Comparison of ENCODE assay signal across 25 mouse cellular contexts in the genomic region with DNA sequence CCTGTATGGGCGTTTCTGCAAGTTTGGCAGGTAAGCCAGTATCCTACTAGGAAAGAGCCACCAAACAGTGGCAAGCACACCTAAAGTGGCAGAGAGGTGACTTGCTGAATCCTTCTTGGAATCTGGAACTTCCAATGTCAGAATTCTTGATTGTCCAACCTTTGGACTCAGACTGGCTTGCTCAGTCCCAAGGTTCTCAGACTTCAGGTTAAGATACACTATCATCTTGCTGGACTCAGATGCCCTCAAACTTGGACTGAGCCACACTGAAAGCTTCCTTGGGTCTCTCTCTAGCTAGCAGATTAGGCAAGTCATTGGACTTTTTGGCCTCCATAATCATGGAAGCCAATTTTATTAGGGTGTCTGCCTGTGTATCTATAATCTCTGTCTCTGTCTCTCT.
"Had no signal": no experiment of that assay in that cellular context is flagged by ENCODE, and none has a peak within 500 bp of the region (broad histone marks: within the 10 kb centered on the region; RNA-seq: fewer than 3 reads in every experiment).

No protein-coding gene starts in this region.

- H3K4me1 ChIP-seq: heart, embryonic 13.5 days; heart, embryonic 15.5 days; hindbrain, embryonic 13.5 days; hindbrain, embryonic 15.5 days; limb, embryonic 10.5 days; limb, embryonic 12.5 days; liver, embryonic 13.5 days had no signal

- ATAC-seq: forebrain, embryonic 16.5 days; hindbrain, postnatal 0 days had no signal

- H3K9me3 ChIP-seq: heart, embryonic 13.5 days; heart, embryonic 15.5 days; hindbrain, embryonic 13.5 days; hindbrain, embryonic 15.5 days; limb, embryonic 10.5 days; limb, embryonic 12.5 days; liver, embryonic 13.5 days had no signal

- H3K27me3 ChIP-seq: heart, embryonic 15.5 days; hindbrain, embryonic 13.5 days; hindbrain, embryonic 15.5 days had no signal

- H3K4me3 ChIP-seq: heart, adult 2 months; heart, embryonic 13.5 days; heart, embryonic 15.5 days; hindbrain, embryonic 13.5 days; hindbrain, embryonic 15.5 days; layer of hippocampus, adult 2 months; left cerebral cortex, adult 2 months; limb, embryonic 10.5 days; limb, embryonic 12.5 days; liver, embryonic 13.5 days had no signal

- H3K27ac ChIP-seq: heart, adult 2 months; heart, embryonic 13.5 days; heart, embryonic 15.5 days; hindbrain, embryonic 13.5 days; hindbrain, embryonic 15.5 days; hindbrain, postnatal 0 days; layer of hippocampus, adult 2 months; left cerebral cortex, adult 2 months; limb, embryonic 10.5 days; limb, embryonic 12.5 days; liver, embryonic 13.5 days had no signal

- DNase-seq: gastrocnemius, postnatal 10 days; gastrocnemius, postnatal 36 days; heart, adult 11 months; heart, adult 2 months; heart, postnatal 14 days; heart, postnatal 36 days; kidney, adult 18-20 months; kidney, adult 9 months; kidney, postnatal 10 days; kidney, postnatal 25 days; kidney, postnatal 4 days; liver; liver, embryonic 13.5 days had no signal

- H3K4me2 ChIP-seq: heart, embryonic 11.5 days; heart, embryonic 13.5 days; heart, embryonic 15.5 days; hindbrain, embryonic 13.5 days; hindbrain, embryonic 15.5 days; limb, embryonic 12.5 days; liver, embryonic 11.5 days; liver, embryonic 13.5 days had no signal

- H3K9ac ChIP-seq: heart, embryonic 13.5 days; heart, embryonic 15.5 days; hindbrain, embryonic 13.5 days; hindbrain, embryonic 15.5 days; limb, embryonic 12.5 days; liver, embryonic 13.5 days had no signal

- H3K36me3 ChIP-seq: heart, embryonic 13.5 days; heart, embryonic 15.5 days; hindbrain, embryonic 13.5 days; hindbrain, embryonic 15.5 days; limb, embryonic 10.5 days; limb, embryonic 12.5 days; liver, embryonic 13.5 days had no signal
